Mouse (Mus musculus) limb, embryonic 14.5 days (tissue): Measurements from ENCODE around the gene Defb23. TPM values are rescaled to one million over a fixed set of nuclear protein-coding genes. Genes with fewer than 3 reads are reported as not detected.

Experiments used
- ATAC-seq: fragments of 200-750 bp; cut with Nextera tagmentation; 2 replicates; pipeline ENCODE4 v1.8.0; 2017; ENCODE audit warnings: low read depth, moderate number of reproducible peaks, moderate TSS enrichment; ENCODE audit not compliant: low FRiP score
- DNase-seq: peaks from one replicate; pipeline ENCODE4 v3.0.0-alpha.2; 2015; ENCODE audit warnings: low spot score
- H3K27ac ChIP-seq: fragments of 300-500 bp; sonication (generic); replicated peaks from 2 replicates; pipeline ENCODE4 v1.5.1; 2014; ENCODE audit warnings: low read depth, mild to moderate bottlenecking, low read length, moderate library complexity, mixed read lengths
- H3K27me3 ChIP-seq: fragments of 300-500 bp; sonication (generic); 2 replicates; pipeline ENCODE4 v1.6.1; 2014; ENCODE audit warnings: low read length, mixed read lengths; ENCODE audit not compliant: control insufficient read depth, insufficient read depth
- H3K36me3 ChIP-seq: fragments of 300-500 bp; sonication (generic); 2 replicates; pipeline ENCODE4 v1.6.1; 2014; ENCODE audit warnings: mild to moderate bottlenecking, low read length, moderate library complexity, mixed read lengths; ENCODE audit not compliant: control insufficient read depth, insufficient read depth
- H3K4me1 ChIP-seq: fragments of 300-500 bp; sonication (generic); 2 replicates; pipeline ENCODE4 v1.6.1; 2014; ENCODE audit warnings: antibody characterized with exemption, low read length, mixed read lengths; ENCODE audit not compliant: control insufficient read depth, insufficient read depth
- H3K4me2 ChIP-seq: fragments of 300-500 bp; sonication (generic); replicated peaks from 2 replicates; pipeline ENCODE4 v1.6.1; 2014; ENCODE audit warnings: low read depth, mild to moderate bottlenecking, low read length, moderate library complexity; ENCODE audit not compliant: severe bottlenecking
- H3K4me3 ChIP-seq: fragments of 300-500 bp; sonication (generic); replicated peaks from 2 replicates; pipeline ENCODE4 v1.5.1; 2014; ENCODE audit warnings: low read length
- H3K9ac ChIP-seq: fragments of 300-500 bp; sonication (generic); 2 replicates; pipeline ENCODE4 v1.6.1; 2014; ENCODE audit warnings: mild to moderate bottlenecking, low read depth, low read length, moderate library complexity; ENCODE audit not compliant: severe bottlenecking
- H3K9me3 ChIP-seq: fragments of 300-500 bp; sonication (generic); 2 replicates; pipeline ENCODE4 v1.6.1; 2016; ENCODE audit warnings: low read length; ENCODE audit not compliant: control insufficient read depth
- POLR2A ChIP-seq: fragments of 200-500 bp; IDR thresholded peaks from 2 replicates; pipeline ENCODE4 v1.8.0; 2012; ENCODE audit warnings: inconsistent platforms, mild to moderate bottlenecking, moderate library complexity, borderline replicate concordance; ENCODE audit not compliant: insufficient read depth, insufficient read length; ENCODE audit errors: extremely low read depth
- WGBS: fragments of 180-500 bp; shearing (Covaris S2); extraction: QIAGEN DNeasy Blood & Tissue Kit; methylation state at CpG from one replicate; pipeline ENCODE4 v1.1.7; 2014; 5-methylcytosine and 5-hydroxymethylcytosine counted together
- polyA plus RNA-seq, 2 experiments: library from polyadenylated mRNA; depleted of rRNA in 1 of 2; stranded (reverse) in 1 of 2; unstranded in 1 of 2; fragments of >200 nt; fragmentation: Nextera tagmentation in 1 of 2; extraction: Ambion mirVana in 1 of 2; gene quantifications; 2 replicates each; pipeline versions ENCODE4 v1.2.1 to v1.2.3; 2012 to 2014

Defb23 gene
- polyA plus RNA-seq (2012; rRNA removed) (not detected in 2 replicates), polyA plus RNA-seq (2014; fragmentation: Nextera tagmentation; extraction: Ambion mirVana) (not detected in 2 replicates)

- no peak within 1 kb of the TSS for H3K27ac ChIP-seq
- no peak for ATAC-seq
These were observed at the start of gene Defb23 for GRCm38 (mm10) chr2:152464570-152465150. Defb23 (minus strand) TSS chr2:152464620.

GRCm38 (mm10) chr2:152511592-152511991 lies 47.2 kb upstream of the Defb23 start, which contains the start of gene Defb26:
Defb26 (minus strand) TSS chr2:152511692.
- H3K36me3 ChIP-seq = no peaks in the 10 kb centered on the region
- no peaks in the 10 kb centered on the region for H3K9me3 ChIP-seq
- H3K4me1 ChIP-seq = no peaks in the 10 kb centered on the region
- no peaks in the 10 kb centered on the region for H3K27me3 ChIP-seq
- H3K9ac ChIP-seq = no peak within 1 kb of the TSS
- H3K27ac ChIP-seq = no peak within 1 kb of the TSS
- WGBS = 85% methylated on average over 1 of the region's 1 CpGs
- no peak within 1 kb of the TSS for H3K4me3 ChIP-seq
- no peak within 1 kb of the TSS for H3K4me2 ChIP-seq
- ATAC-seq = no peak
- no peak for TF ChIP-seq POLR2A
- DNase-seq = no peak

More at GRCm38 (mm10) chr2:152464570-152465150, at the start of gene Defb23:
- no peaks in the 10 kb centered on the region for H3K4me1 ChIP-seq
- no peak within 1 kb of the TSS for H3K9ac ChIP-seq
- no peaks in the 10 kb centered on the region for H3K36me3 ChIP-seq
- no peaks in the 10 kb centered on the region for H3K9me3 ChIP-seq
- no peak within 1 kb of the TSS for H3K4me2 ChIP-seq
- no peaks in the 10 kb centered on the region for H3K27me3 ChIP-seq
- DNase-seq = no peak
- H3K4me3 ChIP-seq = no peak within 1 kb of the TSS
- WGBS = 88% methylated on average over 3 of the region's 3 CpGs
- TF ChIP-seq POLR2A = no peak

GRCm38 (mm10) chr2:152503950-152504349 lies 39.5 kb upstream of the Defb23 start:
- Histone ChIP-seq H3K9me3 (no peaks in the 10 kb centered on the region), H3K27ac (no peak overlapping the region), H3K4me3 (no peak overlapping the region), H3K4me2 (no peak overlapping the region), H3K4me1 (no peaks in the 10 kb centered on the region), H3K36me3 (no peaks in the 10 kb centered on the region), H3K27me3 (no peaks in the 10 kb centered on the region), H3K9ac (no peak overlapping the region)
- ATAC-seq = no peak
- DNase-seq = no peak
- TF ChIP-seq POLR2A = no peak
- 64% methylated on average over 2 of the region's 2 CpGs for WGBS

GRCm38 (mm10) chr2:152500863-152501229 lies 36.4 kb upstream of the Defb23 start:
- WGBS = 77% methylated on average over 6 of the region's 6 CpGs
- Histone ChIP-seq H3K9ac (no peak overlapping the region), H3K4me1 (no peaks in the 10 kb centered on the region), H3K4me3 (no peak overlapping the region), H3K36me3 (no peaks in the 10 kb centered on the region), H3K27ac (no peak overlapping the region), H3K9me3 (no peaks in the 10 kb centered on the region), H3K4me2 (no peak overlapping the region), H3K27me3 (no peaks in the 10 kb centered on the region)
- no peak for TF ChIP-seq POLR2A
- DNase-seq (no peak), ATAC-seq (no peak)

- Histone ChIP-seq H3K27ac (no peak overlapping the region), H3K9ac (no peak overlapping the region), H3K9me3 (no peaks in the 10 kb centered on the region), H3K4me3 (no peak overlapping the region), H3K36me3 (no peaks in the 10 kb centered on the region), H3K27me3 (no peaks in the 10 kb centered on the region), H3K4me1 (no peaks in the 10 kb centered on the region), H3K4me2 (no peak overlapping the region)
- DNase-seq = no peak
- 71% methylated on average over 7 of the region's 7 CpGs for WGBS
- ATAC-seq = no peak
- no peak for TF ChIP-seq POLR2A
These were observed 35.9 kb upstream of the Defb23 start for GRCm38 (mm10) chr2:152500204-152500862.
